Mouse (Mus musculus): ENCODE measurements around the gene Map4k2.
A peak's percentile ranks its signal among the peaks of the same experiment; 100 is the strongest.

The Map4k2 gene

DNA sequence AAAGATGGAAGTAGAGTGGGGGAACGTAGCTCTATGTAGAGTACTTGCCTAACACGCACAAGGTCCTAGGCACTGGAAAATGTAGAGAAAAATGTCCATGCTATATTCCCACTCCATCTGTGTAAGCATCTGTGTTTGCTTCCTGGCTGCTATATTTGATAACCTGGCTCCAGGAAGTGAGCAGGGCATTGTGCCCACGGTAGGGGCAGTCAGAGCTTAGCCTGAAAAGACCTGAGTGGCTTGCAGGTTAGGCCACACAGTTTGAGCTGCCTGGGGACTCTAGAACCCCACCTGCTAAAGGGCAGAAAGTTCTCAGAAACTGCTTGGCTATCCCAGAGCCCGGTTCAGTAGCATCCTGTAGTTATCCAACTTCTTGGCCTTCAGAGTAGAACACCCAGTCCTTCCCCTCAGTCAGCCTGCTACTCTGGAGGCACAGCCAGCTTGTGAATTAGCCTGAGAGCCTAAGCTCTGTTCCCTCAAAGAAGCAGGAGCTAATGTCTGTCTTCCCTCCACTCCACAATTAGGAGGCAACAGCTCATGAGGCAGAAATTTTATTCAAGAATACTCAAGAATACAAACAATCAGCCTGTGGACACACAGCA, 41.5 kb downstream of the Map4k2 start:
- no peak for DNase-seq

- DNase-seq = peak; percentile 38
Observed at GRCm38 (mm10) chr19:6383470-6383869, 42.5 kb downstream of the Map4k2 start.

DNA sequence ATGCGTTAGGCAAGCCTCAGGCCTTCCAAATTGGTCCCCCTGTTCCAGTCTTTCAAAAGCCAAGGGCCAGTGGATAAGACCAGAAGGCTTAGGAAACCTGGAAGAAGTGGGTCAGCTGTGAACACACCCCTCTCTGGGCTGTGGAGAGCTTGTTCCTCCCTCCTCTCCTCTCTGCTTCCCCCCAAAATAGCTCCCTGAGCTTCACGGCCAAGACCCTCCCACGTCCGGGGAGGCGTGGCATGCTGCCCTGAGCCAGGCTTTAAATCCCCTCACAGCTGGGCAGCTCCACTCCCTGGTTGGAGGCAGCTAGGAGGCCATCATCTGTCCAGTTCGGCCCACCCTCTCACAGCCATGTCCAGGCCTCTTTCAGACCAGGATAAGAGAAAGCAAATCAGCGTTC, 43.2 kb downstream of the Map4k2 start, which contains the start of gene Pygm:
Gene Pygm (plus strand): TSS at position 272 of the 400 bp plus-strand sequence.
- DNase-seq = peak; percentile 81

DNA sequence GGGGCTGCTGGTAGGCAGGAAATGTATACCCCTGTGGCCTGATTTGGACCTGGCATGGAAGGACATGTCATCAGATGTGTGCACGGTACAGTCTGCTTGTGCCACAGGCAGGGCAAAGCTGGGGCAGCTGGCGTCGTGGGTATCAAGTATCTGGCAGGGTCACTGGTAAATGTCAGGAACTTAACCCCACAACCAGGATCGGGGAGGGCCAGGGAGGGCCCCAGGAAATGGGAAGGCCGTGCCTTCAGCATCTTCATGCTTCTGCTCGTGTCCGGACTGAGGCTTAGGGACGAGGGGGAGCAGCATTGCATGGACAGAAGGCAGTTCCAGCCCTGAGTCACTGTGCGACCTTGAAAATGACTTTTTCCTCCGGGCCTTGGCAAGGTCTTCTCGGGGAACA, 44.0 kb downstream of the Map4k2 start:
- DNase-seq = no peak

DNA sequence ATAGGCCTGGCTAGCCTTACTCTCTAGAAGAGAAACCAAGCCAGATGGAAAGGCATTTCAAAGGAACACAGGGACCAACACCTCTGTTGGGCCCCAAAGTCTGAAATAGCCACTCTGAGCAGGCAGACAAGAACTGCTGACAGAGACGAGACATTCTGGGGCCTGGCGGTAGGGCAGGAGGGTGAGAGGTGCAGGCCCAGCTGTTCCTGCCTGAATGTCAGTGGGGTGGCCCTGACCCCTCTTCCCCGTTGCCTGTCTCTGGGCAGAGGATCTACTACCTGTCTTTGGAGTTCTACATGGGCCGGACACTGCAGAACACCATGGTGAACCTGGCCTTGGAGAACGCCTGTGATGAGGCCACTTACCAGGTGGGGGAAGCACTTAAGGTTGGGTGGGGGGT, 44.5 kb downstream of the Map4k2 start:
- no peak for DNase-seq

GRCm38 (mm10) chr19:6385821-6386220, 44.9 kb downstream of the Map4k2 start:
- DNase-seq = no peak

DNA sequence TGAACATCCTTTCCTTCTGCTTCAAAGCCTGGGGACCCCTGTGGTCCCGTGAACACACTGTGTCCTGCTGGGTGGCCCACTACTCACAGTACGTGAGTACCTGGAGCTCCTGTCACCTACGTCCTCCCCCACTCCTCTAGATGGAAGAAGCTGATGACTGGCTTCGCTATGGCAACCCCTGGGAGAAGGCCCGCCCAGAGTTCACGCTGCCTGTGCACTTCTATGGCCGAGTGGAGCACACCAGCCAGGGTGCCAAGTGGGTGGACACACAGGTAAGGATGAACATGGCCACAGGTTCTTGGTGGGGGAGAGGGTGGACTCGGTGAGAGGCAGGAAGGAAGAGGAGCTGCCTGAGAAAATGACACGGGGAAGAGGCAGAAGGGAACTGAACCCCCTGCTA, 45.3 kb downstream of the Map4k2 start:
- no peak for DNase-seq

DNA sequence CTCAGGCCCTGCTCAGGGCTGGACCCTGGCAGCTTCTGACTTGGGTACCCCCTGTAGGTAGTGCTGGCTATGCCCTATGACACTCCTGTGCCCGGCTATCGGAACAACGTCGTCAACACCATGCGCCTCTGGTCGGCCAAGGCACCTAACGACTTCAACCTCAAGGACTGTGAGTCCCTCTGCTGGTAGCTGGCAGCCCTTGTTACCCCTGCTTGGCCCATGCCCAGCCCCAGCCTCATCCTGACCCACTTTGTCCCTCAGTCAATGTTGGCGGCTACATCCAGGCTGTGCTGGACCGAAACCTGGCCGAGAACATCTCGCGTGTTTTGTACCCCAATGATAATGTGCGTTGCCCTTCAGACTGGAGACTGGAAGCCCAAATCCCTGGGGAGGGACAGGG, 47.1 kb downstream of the Map4k2 start:
- peak; percentile 51 for DNase-seq

GRCm38 (mm10) chr19:6389803-6390202, 48.9 kb downstream of the Map4k2 start:
- DNase-seq = peak; percentile 37

DNA sequence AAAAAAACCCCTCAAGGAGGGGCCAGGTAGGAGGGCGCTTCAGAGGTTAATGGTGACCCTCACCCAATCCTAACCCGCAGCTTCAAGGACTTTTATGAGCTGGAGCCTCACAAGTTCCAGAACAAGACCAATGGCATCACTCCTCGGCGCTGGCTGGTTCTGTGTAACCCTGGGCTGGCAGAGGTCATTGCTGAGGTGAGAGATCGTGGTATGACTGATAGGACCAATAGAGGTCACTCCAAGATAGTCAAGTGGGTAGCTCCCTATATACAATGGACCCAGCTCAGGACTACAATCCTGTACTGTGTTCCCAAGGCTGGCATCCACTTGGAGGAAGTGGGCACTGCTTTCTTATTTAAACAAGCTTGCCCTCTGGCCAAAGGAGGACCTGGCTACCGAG, 49.3 kb downstream of the Map4k2 start:
- no peak for DNase-seq

GRCm38 (mm10) chr19:6392743-6393393, 51.9 kb downstream of the Map4k2 start:
- DNase-seq = no peak

- DNase-seq = no peak
Observed at GRCm38 (mm10) chr19:6393637-6394036, 52.7 kb downstream of the Map4k2 start.

DNA sequence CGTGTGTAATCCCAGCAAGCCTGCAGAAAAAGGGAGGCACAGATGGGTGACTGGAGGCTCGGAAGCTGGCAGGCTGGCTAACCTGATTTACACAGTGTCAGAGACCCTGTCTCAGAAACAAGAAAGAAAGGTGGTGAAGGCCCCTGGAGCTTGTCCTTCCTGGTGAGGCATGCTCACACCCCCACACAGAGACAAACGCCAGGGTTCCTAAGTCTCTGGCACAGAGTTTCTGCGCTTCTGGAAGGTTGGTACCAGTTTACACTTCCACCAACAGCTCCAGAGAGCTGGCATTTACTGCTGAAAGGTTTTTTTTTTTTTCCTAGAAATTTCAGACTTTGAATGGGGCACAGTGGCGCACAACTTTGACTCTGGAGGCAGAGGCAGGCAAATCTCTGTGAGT, 55.3 kb downstream of the Map4k2 start:
- DNase-seq = no peak

- DNase-seq = no peak
Observed at GRCm38 (mm10) chr19:6397582-6398249, 56.8 kb downstream of the Map4k2 start.

DNA sequence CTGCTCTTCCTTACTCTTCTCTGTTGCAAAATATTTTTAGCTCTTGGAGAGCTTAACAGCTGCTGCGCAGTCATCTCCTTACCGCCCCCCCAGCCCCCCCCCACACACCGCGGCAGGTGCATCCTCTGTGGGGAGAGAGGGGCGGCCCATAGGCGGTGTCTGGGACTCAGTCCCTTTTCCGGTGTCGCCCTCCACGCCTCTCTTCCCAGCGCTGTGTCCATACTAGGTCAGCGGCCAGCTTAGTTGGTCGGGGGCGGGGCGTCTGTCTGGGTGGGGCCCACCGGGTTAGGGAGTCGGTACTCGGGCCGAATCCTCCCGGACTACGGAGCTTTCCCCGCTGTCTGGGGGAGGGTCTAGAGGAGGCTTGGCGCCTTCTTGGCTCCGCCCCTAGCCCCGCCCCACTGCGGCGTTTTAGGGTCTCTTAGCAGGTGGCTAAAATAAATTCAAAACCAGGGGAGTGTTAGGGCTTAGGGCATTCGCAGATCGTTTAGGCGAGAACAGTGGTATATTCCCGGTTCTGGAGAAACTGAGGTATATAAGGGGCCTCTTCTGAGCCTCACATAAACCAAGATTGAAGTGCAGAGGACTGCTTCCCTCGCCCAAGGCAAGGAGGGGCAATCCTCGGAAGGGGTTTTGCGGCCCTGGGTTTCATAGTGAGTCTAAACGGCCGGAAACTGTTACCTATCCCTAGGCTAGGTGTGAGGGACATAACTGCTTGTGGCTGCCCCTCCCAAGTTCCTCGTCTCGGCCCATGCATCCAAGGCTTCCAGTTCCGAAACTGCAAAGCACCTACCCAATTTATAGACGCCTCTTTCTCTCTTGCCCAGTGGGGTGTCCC, 57.7 kb downstream of the Map4k2 start:
- peak; percentile 85 for DNase-seq

DNA sequence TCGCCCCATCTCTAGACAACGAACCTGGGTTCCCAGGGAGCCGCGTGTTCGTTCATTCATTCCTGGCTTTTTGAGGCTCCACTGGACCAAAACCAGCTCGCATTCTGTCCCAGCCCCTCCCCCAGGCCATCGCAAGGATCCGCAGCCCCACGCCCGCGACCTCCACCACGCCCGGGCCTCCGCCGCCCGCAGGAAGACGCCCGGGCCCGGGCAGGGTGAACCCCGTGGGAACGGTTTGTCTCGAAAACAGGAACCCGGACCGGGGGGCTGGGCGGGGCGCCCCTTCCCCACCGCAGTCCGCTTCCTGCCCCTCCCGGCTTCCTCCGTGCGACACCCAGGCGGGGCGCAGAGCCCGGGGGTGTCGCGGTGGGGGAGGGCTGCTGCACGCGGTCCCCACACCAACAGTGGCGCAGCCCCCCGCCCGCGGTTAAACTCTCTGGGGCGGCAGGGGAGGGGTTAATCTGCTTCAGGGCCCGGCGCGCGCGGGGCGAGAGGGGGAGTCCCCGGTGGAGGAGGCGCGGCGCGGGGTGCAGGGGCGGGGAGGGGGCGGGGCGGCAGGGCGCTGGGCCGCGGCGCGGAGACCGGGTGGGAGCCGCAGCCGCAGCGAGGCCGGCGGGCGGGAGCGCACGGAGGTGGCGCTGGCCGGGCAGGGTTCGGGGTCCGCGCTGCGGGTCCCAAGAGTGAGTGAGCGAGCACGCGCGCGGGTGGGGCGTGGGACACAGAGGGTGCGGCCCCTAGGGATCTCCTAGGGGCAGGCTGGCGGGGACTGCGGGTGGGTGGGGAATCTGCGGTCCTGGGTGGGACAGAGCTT, 58.6 kb downstream of the Map4k2 start, which contains the start of gene Rasgrp2:
Gene Rasgrp2 (plus strand): TSS at position 56 of the 811 bp plus-strand sequence.
- DNase-seq = peak; percentile 78

DNA sequence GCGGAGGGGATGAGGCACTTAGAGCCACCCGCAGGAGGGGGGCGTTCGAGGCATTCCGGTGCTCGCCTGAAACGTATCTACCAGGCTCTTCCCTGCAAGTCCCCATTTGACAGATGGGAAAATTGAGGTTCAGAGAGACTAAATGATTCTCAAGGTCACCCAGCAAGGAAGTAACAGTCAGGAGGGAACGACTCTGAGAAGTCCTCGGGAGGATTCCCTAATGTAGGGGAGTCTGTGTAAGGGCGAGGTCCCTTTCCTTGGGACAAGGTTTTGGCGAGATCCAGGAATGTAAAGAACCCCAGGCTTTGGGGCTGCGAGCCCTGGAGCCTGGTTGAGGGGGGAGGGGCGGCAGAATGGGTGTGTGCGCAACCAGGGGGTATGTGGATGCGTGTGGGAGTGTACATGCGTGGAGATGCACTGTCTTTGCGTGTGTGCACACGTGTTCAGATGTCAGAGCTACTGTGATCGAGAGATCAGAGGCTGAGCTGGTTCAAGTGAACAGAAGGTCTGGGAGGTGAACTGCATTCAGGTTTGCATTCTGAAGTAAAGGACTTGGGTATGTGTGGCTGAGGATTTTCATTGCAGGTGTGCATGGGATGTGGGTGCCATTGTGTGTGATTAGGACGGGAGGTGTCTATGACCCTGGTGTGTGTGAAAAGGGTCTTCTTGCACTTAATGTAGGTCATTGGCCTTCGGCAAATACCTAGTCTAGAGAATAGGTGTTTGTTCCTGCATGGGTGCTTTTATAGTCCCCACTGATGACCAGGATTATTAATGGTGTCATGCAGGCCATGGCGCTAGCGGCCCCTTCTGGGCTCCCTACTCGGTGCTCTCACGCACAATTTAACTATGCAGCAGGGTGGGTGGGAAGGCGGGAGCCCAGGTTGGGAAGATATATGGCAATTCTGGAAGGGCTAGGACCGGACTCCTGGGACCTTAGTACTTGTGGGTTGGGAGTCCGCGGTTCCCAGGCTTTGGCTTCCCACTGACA, 59.5 kb downstream of the Map4k2 start:
- DNase-seq = peak; percentile 48

DNA sequence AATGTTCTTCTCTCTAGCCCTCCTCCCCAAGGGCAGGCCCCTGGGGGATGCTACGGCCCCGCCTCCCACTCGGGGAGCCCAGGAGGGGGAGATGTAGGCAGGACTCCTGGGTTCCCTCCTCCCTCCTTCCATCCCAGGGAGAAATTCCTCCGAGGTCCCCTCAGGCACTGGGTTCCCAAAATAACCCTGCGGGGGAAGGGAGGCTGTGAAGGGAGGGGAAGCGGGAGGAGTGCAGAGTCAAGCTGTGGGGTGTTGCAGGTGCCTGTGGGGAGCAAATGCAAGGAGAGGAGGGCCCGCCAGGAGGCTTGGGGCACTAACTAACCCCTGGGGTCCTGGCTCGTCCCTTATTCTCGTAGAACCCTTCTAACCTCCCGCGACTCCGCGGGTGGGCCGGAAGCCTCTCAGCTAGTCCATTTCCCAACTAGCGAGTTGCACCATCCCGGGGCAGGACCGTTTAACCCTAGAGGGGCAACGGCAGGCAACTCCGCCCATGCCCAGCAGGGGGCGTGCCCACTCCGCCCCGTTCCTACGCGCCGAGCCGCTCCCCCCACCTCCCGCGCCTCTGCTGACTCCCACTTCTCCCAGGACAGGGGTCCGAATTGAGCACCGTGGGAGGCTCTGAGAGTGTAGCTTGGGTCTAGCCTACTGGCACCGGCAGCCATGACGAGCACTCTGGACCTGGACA, 60.3 kb downstream of the Map4k2 start:
- peak; percentile 74 for DNase-seq

DNA sequence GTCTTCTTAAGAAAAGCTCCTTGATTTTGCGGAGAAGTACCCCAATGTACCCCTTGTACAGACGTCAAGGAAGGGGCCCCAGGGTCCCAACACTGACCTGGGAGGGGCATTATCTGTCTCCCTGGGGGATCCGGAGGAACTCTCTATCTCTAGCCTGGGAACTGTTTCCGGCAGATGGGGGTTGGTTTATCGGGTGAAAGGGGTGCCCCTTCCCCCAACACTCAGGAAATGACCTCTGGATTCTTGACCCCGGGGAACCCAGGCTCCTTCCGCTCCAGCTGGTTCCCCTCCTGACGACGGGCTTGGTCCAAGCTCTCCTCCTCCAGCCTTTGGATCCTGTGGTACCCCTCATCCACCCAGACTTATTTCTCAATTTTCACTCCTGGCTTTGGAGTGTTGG, 61.0 kb downstream of the Map4k2 start:
- no peak for DNase-seq

DNA sequence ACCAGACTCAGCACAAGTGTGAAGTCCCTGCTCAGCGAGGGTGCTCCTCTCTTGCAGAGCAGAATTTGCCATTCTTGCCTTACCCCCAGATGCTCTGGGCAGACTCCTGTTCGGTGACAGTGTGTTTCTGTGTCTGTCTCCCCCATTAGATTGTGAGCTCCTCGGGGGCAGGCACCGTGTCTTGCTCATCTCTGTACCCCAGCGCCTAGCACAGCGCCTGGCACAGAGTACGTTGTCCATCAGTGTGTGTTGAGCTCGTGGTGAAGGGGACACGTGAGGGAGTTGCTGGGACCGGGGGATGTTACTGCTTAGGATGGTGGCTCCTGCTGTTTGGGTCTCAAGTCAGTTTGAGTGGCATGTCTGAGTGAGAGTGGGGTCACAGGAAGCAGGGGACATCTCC, 62.9 kb downstream of the Map4k2 start:
- no peak for DNase-seq

Data from retina, postnatal 1 day (tissue).